8 mouse cellular contexts compared by ENCODE assay signal in the genomic region with DNA sequence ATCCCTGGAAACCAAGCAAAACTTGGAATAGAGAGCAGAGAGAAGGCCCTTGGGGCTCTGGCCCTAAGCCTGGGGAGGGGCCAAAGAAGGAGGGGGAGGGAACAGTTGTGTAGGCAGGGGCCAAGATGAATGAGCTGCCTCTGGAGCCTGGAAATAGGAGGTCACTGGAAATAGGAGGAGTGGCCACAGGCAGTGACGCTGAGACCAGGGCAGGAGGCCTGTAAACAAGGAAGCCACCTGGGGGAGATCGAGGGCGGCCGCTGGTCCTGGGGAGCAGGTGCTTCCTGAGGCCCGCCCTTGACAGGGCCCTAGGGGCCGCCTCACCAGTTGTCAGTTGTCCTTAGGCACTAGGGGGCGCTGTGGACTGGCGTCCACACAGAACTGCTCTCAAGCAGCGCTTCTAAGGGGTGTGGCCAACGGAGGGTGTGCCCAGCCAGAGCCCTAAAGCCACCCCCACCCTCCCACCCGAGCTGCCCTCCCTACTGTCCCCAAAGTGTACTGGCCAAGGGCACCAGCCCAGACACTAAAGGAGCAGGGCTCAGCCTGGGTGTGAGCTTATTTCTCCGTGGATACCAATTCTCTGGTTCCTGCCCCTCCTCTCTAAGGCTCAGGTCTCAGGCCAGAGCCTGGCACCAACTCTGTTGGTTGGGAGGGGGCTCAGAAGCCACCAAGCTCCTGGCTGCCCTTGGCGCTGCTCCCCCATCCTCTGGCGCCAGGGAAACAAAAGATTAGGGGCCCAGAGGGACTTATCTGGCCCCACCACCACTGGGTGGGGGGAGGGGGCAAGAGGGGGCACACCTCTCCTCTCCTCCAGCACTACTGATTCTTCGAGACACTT. TPM values are rescaled to one million over a fixed set of nuclear protein-coding genes. Genes with fewer than 3 reads are reported as not detected.
DNase-seq lines count a peak whose midpoint lies in the region; ATAC-seq and TF ChIP-seq lines count a peak whose summit lies in the region.

No protein-coding gene starts in this region.

- no peak overlapping the region for H3ac ChIP-seq in C2C12 (ENCODE audit: control insufficient read depth, insufficient read length, low read depth)

- no peaks in the 10 kb centered on the region for H3K27me3 ChIP-seq in C2C12 (ENCODE audit: control insufficient read depth, insufficient read depth, insufficient read length)
- no peaks in the 10 kb centered on the region for H3K27me3 ChIP-seq in intestine, embryonic 16.5 days (replicated peaks; ENCODE audit: control insufficient read depth, insufficient read depth, low read length)
- H3K27me3 ChIP-seq in liver, postnatal 0 days (ENCODE audit: insufficient read depth, low read length): no peaks in the 10 kb centered on the region
- no peaks in the 10 kb centered on the region for H3K27me3 ChIP-seq in neural tube, embryonic 14.5 days (ENCODE audit: control insufficient read depth, insufficient read depth, low read length)

- H3K79me3 ChIP-seq in C2C12 (ENCODE audit: low read depth): peaks cover 1% of the 10 kb centered on the region

- H3K4me2 ChIP-seq in intestine, embryonic 16.5 days (ENCODE audit: low read depth, low read length): peak overlapping the region; percentile 48
- H3K4me2 ChIP-seq in liver, postnatal 0 days (ENCODE audit: low read depth, low read length): peak overlapping the region; percentile 74
- H3K4me2 ChIP-seq in neural tube, embryonic 14.5 days (ENCODE audit: low read depth, low read length): peak overlapping the region; percentile 9; the same call in 1 of the 2 replicates

- H3K4me1 ChIP-seq in cortical plate, adult 2 months (ENCODE audit: control insufficient read depth, insufficient read depth, low read length): no peaks in the 10 kb centered on the region
- H3K4me1 ChIP-seq in intestine, embryonic 16.5 days (ENCODE audit: control insufficient read depth, insufficient read depth, low read length): peaks cover 37% of the 10 kb centered on the region
- peaks cover 28% of the 10 kb centered on the region for H3K4me1 ChIP-seq in liver, postnatal 0 days (ENCODE audit: insufficient read depth)
- H3K4me1 ChIP-seq in neural tube, embryonic 14.5 days (ENCODE audit: control insufficient read depth, insufficient read depth, low read length): peaks cover 11% of the 10 kb centered on the region

- no peak for TF ChIP-seq POLR2A in cortical plate, adult 2 months (IDR thresholded peaks at IDR 0.05; ENCODE audit: extremely low read depth, insufficient read depth, low read length)

- 0 out of 2 replicates have a peak, but pooled peaks have one; percentile 33 for TF ChIP-seq EP300 in liver, postnatal 0 days (IDR thresholded peaks at IDR 0.05; ENCODE audit: low read depth)

- peak; percentile 73 to 83 for DNase-seq in gastrocnemius, postnatal 4 days (ENCODE audit: low spot score in 2 of 2)
- DNase-seq in liver, postnatal 0 days: peak; percentile 95
- DNase-seq in thymus, postnatal 25 days: peak; percentile 88

- TF ChIP-seq CTCF in C2C12 (IDR thresholded peaks at IDR 0.05; ENCODE audit: control insufficient read depth, insufficient read depth, insufficient read length): peak; percentile 78
- peak; percentile 54 for TF ChIP-seq CTCF in cortical plate, adult 2 months (IDR thresholded peaks at IDR 0.05; ENCODE audit: extremely low read depth, insufficient read depth, low read length)
- peak; percentile 92 for TF ChIP-seq CTCF in liver, postnatal 0 days (IDR thresholded peaks at IDR 0.05; ENCODE audit: low read depth)

- H3K27ac ChIP-seq in cortical plate, adult 2 months (ENCODE audit: insufficient read depth, low read length): peak overlapping the region; percentile 72; the same call in 1 of the 2 replicates
- peak overlapping the region; percentile 71 for H3K27ac ChIP-seq in intestine, embryonic 16.5 days (ENCODE audit: low read length)
- H3K27ac ChIP-seq in liver, postnatal 0 days (ENCODE audit: low read depth): peak overlapping the region; percentile 78
- H3K27ac ChIP-seq in neural tube, embryonic 14.5 days (ENCODE audit: low read depth, low read length): peak overlapping the region; percentile 6; the same call in 1 of the 2 replicates

- no peaks in the 10 kb centered on the region for H3K9me3 ChIP-seq in intestine, embryonic 16.5 days (ENCODE audit: control insufficient read depth, low read length)
- H3K9me3 ChIP-seq in liver, postnatal 0 days (ENCODE audit: low read length): no peaks in the 10 kb centered on the region
- H3K9me3 ChIP-seq in neural tube, embryonic 14.5 days (ENCODE audit: control insufficient read depth, low read length): no peaks in the 10 kb centered on the region

- peak overlapping the region; percentile 54; the same call in 1 of the 2 replicates for H3K9ac ChIP-seq in intestine, embryonic 16.5 days (ENCODE audit: low read depth, low read length)
- peak overlapping the region; percentile 44 for H3K9ac ChIP-seq in liver, postnatal 0 days (replicated peaks)
- no peak overlapping the region for H3K9ac ChIP-seq in neural tube, embryonic 14.5 days (replicated peaks; ENCODE audit: low read depth, low read length)

- no peak overlapping the region for H3K4me3 ChIP-seq in C2C12 (ENCODE audit: insufficient read depth, poor library complexity, severe bottlenecking)
- H3K4me3 ChIP-seq in cortical plate, adult 2 months (ENCODE audit: insufficient read depth, low read length): no peak overlapping the region
- H3K4me3 ChIP-seq in intestine, embryonic 16.5 days (ENCODE audit: low read length): peak overlapping the region; percentile 19
- H3K4me3 ChIP-seq in liver, postnatal 0 days (ENCODE audit: low read depth, low read length): peak overlapping the region; percentile 30; the same call in 1 of the 2 replicates
- no peak overlapping the region for H3K4me3 ChIP-seq in neural tube, embryonic 14.5 days (ENCODE audit: low read depth, low read length)

- peaks cover 6% of the 10 kb centered on the region for H3K79me2 ChIP-seq in C2C12 (ENCODE audit: control insufficient read depth, insufficient read depth)

- ATAC-seq in activated CD4-positive, CD25-positive, alpha-beta regulatory T cell, adult 4 months: peak; percentile 92
- ATAC-seq in intestine, embryonic 16.5 days: peak; percentile 92
- ATAC-seq in liver, postnatal 0 days: peak; percentile 92
- ATAC-seq in neural tube, embryonic 14.5 days (ENCODE audit: low read depth): peak; percentile 79

- H3K36me3 ChIP-seq in C2C12 (ENCODE audit: control insufficient read depth, insufficient read depth): peaks cover 21% of the 10 kb centered on the region
- peaks cover 16% of the 10 kb centered on the region for H3K36me3 ChIP-seq in intestine, embryonic 16.5 days (ENCODE audit: control insufficient read depth, insufficient read depth, low read length)
- H3K36me3 ChIP-seq in liver, postnatal 0 days (replicated peaks; ENCODE audit: insufficient read depth, low read length): peaks cover 20% of the 10 kb centered on the region
- H3K36me3 ChIP-seq in neural tube, embryonic 14.5 days (ENCODE audit: control insufficient read depth, insufficient read depth, low read length): peaks cover 25% of the 10 kb centered on the region; the same call in 1 of the 2 replicates

- 6% methylated on average over 14 of the region's 15 CpGs for WGBS in intestine, embryonic 16.5 days
- 2% methylated on average over 15 of the region's 15 CpGs for WGBS in liver, postnatal 0 days (ENCODE audit: insufficient replicate concordance)
- 7% methylated on average over 15 of the region's 15 CpGs for WGBS in neural tube, embryonic 14.5 days

TF ChIP-seq in C2C12, 6 proteins besides CTCF, POLR2A, EP300 and RAD21 (continues in another document):
- no peak for TF ChIP-seq FOSL1 (IDR thresholded peaks at IDR 0.05; ENCODE audit: insufficient read depth, low read length, poor library complexity, severe bottlenecking)
- no peak for TF ChIP-seq MAX (IDR thresholded peaks at IDR 0.05)
- no peak for TF ChIP-seq MYOD1 (IDR thresholded peaks at IDR 0.05; ENCODE audit: control insufficient read depth, insufficient read length, low read depth)
- TF ChIP-seq CEBPB (IDR thresholded peaks at IDR 0.05; ENCODE audit: low read depth): no peak

RNA-seq across cellular contexts. Expression of a gene that starts 11.7 kb away (rescaled TPM):
- polyA plus RNA-seq in C2C12 (2012; fragmentation: generic; extraction: Trizol): 14.9 TPM
- polyA plus RNA-seq in activated CD4-positive, CD25-positive, alpha-beta regulatory T cell, adult 4 months (2017; shearing (Covaris generic)): 1 to 10 TPM; 4.7 to 7.1 TPM
- polyA plus RNA-seq in cortical plate, adult 2 months (2012; rRNA removed): 32.2 and 33.0 TPM in 2 replicates
- 10 to 100 TPM; 12.6 to 13.0 TPM for total RNA-seq in gastrocnemius, postnatal 4 days (2021)
- 25.5 and 29.6 TPM in 2 replicates for polyA plus RNA-seq in intestine, embryonic 16.5 days (2015; fragmentation: Nextera tagmentation; extraction: Ambion mirVana)
- polyA plus RNA-seq in liver, postnatal 0 days (2015; fragmentation: Nextera tagmentation; extraction: Ambion mirVana): 4.7 TPM in 2 replicates
- polyA plus RNA-seq in neural tube, embryonic 14.5 days (2014; fragmentation: Nextera tagmentation; extraction: Ambion mirVana): 14.8 and 19.7 TPM in 2 replicates

RNA-seq across cellular contexts. Expression of a gene that starts 25.4 kb away (rescaled TPM):
- not detected for polyA plus RNA-seq in C2C12 (2012; fragmentation: generic; extraction: Trizol)
- polyA plus RNA-seq in activated CD4-positive, CD25-positive, alpha-beta regulatory T cell, adult 4 months (2017; shearing (Covaris generic)): not detected
- polyA plus RNA-seq in cortical plate, adult 2 months (2012; rRNA removed): 2.9 and 3.3 TPM in 2 replicates
- total RNA-seq in gastrocnemius, postnatal 4 days (2021): 10 to 100 TPM; 13.7 to 13.9 TPM
- 8.4 and 8.7 TPM in 2 replicates for polyA plus RNA-seq in intestine, embryonic 16.5 days (2015; fragmentation: Nextera tagmentation; extraction: Ambion mirVana)
- 1.8 and 1.9 TPM in 2 replicates for polyA plus RNA-seq in liver, postnatal 0 days (2015; fragmentation: Nextera tagmentation; extraction: Ambion mirVana)
- polyA plus RNA-seq in neural tube, embryonic 14.5 days (2014; fragmentation: Nextera tagmentation; extraction: Ambion mirVana): 2.1 and 2.7 TPM in 2 replicates

RNA-seq across cellular contexts. Expression of a gene that starts 29.1 kb away (rescaled TPM):
- 0.55 TPM for polyA plus RNA-seq in C2C12 (2012; fragmentation: generic; extraction: Trizol)
- polyA plus RNA-seq in activated CD4-positive, CD25-positive, alpha-beta regulatory T cell, adult 4 months (2017; shearing (Covaris generic)): not detected
- 8.3 and 8.6 TPM in 2 replicates for polyA plus RNA-seq in cortical plate, adult 2 months (2012; rRNA removed)
- total RNA-seq in gastrocnemius, postnatal 4 days (2021): under 1 TPM in 1 of 2 experiments, not detected in 1; 0.16 TPM
- polyA plus RNA-seq in intestine, embryonic 16.5 days (2015; fragmentation: Nextera tagmentation; extraction: Ambion mirVana): 3.9 and 4.1 TPM in 2 replicates
- not detected in 2 replicates for polyA plus RNA-seq in liver, postnatal 0 days (2015; fragmentation: Nextera tagmentation; extraction: Ambion mirVana)
- polyA plus RNA-seq in neural tube, embryonic 14.5 days (2014; fragmentation: Nextera tagmentation; extraction: Ambion mirVana): 24.6 and 31.9 TPM in 2 replicates

RNA-seq across cellular contexts. Expression of a gene that starts 50.8 kb away (rescaled TPM):
- polyA plus RNA-seq in C2C12 (2012; fragmentation: generic; extraction: Trizol): 60.7 TPM
- not detected for polyA plus RNA-seq in activated CD4-positive, CD25-positive, alpha-beta regulatory T cell, adult 4 months (2017; shearing (Covaris generic))
- polyA plus RNA-seq in cortical plate, adult 2 months (2012; rRNA removed): 7.9 and 8.3 TPM in 2 replicates
- under 1 TPM; 0.65 to 0.88 TPM for total RNA-seq in gastrocnemius, postnatal 4 days (2021)
- polyA plus RNA-seq in intestine, embryonic 16.5 days (2015; fragmentation: Nextera tagmentation; extraction: Ambion mirVana): 2.7 and 6.0 TPM in 2 replicates
- 0.35 and 0.36 TPM in 2 replicates for polyA plus RNA-seq in liver, postnatal 0 days (2015; fragmentation: Nextera tagmentation; extraction: Ambion mirVana)
- polyA plus RNA-seq in neural tube, embryonic 14.5 days (2014; fragmentation: Nextera tagmentation; extraction: Ambion mirVana): 6.5 and 11.2 TPM in 2 replicates

Comparison
In these comparisons a context has a peak if more than half of its experiments do, and no peak if none do; other contexts are left out.
1. H3K4me3 ChIP-seq: peak in intestine, embryonic 16.5 days (single experiment) and liver, postnatal 0 days (single experiment); none in C2C12 (single experiment), cortical plate, adult 2 months (single experiment) and neural tube, embryonic 14.5 days (single experiment).
2. H3K27ac ChIP-seq: peak in every context shown above with its lines; median percentile 78 in liver, postnatal 0 days; 72 in cortical plate, adult 2 months; 71 in intestine, embryonic 16.5 days; 6 in neural tube, embryonic 14.5 days.
3. H3K4me2 ChIP-seq: peak in every context shown above with its lines; median percentile 74 in liver, postnatal 0 days; 48 in intestine, embryonic 16.5 days; 9 in neural tube, embryonic 14.5 days.
4. Peak in every context shown above with its lines, with median percentiles within 50 percentile points of each other: CTCF ChIP-seq, ATAC-seq and DNase-seq.